Mouse (Mus musculus): Measurements from ENCODE around the gene Fam83d. TPM values are rescaled to one million over a fixed set of nuclear protein-coding genes. Genes with fewer than 3 reads are reported as not detected.

The Fam83d gene
- polyA plus RNA-seq (2016; fragmentation: Nextera tagmentation; extraction: Ambion mirVana): 31.1 and 32.5 TPM in 2 replicates

DNA sequence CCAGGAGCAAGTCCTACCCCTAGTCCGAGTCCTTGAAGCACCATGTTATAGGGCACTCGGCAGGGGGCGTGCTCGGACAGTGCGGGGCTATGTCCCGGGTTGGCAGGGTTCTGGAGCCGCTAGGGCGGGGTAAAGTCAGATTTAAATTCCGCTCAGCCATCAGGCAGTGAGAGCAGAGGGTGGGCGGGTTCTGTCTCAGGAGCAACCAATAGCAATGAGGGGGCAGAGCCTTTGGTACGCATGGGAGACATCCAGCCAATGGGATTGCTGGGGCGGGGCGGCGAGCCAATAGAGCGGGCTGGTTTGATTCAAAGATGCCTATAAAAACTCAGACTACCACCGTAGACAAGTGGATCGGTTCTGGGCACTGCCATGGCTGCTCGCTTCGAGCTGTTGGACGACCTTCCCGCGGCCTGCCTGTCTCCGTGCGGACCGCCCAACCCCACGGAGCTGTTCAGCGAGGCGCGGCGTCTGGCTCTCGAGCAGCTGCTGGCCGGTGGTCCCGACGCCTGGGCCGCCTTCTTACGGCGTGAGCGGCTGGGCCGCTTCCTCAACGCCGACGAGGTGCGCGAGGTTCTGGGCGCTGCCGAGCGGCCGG, at the start of gene Fam83d:
TSS of gene Fam83d (plus strand) at position 352 of the 598 bp plus-strand sequence.
- ATAC-seq (ENCODE audit: low FRiP score): peak; percentile 99
- under 1% methylated on average over 48 of the region's 48 CpGs for WGBS
- Histone ChIP-seq H3K9me3 (replicated peaks) (no peaks in the 10 kb centered on the region), H3K4me3 (peak within 1 kb of the TSS; percentile 67), H3K4me2 (replicated peaks) (peak within 1 kb of the TSS; percentile 97), H3K9ac (peak within 1 kb of the TSS; percentile 73), H3K36me3 (no peaks in the 10 kb centered on the region), H3K27ac (peak within 1 kb of the TSS; percentile 62; the same call in 1 of the 2 replicates), H3K4me1 (peaks cover 43% of the 10 kb centered on the region), H3K27me3 (no peaks in the 10 kb centered on the region)

DNA sequence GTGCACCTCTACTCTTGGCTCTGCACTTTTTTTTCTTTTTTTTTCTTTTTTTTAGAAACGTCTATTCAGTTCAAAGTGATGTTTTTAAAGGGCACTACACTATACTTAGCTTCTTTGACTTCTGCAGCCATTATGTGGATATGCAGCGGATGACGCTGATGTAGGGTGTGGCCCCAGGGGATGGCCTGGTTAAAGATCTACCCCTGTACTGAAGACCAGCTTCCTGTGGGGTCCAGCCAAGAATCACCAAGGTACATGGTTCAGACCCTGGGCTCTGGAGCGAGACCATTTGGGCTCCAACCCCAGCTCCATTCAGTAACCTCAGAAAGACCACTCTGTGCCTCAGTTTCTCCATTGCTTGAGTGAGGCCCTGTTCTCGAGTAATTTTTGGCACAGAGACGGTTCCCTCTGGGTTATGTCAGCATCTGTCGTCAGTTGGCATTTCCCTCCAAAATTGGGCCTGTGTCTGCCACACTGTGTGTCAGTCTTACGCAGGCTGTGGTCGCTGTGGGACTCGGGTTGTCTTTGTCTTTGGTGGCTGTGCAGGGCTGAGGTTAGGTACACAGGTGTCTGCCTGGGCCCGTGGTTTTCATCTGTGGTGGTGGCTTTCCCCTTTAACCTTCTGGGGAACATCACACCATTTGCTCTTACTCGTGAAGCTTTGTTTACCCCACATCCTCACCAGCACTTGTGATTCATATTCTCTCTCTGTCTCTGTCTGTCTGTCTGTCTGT, 48.9 kb upstream of the Fam83d start:
- peaks cover 28% of the 10 kb centered on the region for H3K4me1 ChIP-seq
- ATAC-seq (ENCODE audit: low FRiP score): no peak
- no peaks in the 10 kb centered on the region for H3K27me3 ChIP-seq

GRCm38 (mm10) chr2:158720715-158721370, 47.0 kb upstream of the Fam83d start:
- H3K4me3 ChIP-seq: no peak overlapping the region
- no peaks in the 10 kb centered on the region for H3K27me3 ChIP-seq
- peaks cover 25% of the 10 kb centered on the region for H3K4me1 ChIP-seq
- H3K36me3 ChIP-seq: no peaks in the 10 kb centered on the region
- H3K4me2 ChIP-seq (replicated peaks): no peak overlapping the region
- H3K27ac ChIP-seq: no peak overlapping the region
- WGBS: 64% methylated on average over 16 of the region's 16 CpGs
- H3K9ac ChIP-seq: no peak overlapping the region
- ATAC-seq (ENCODE audit: low FRiP score): no peak
- H3K9me3 ChIP-seq (replicated peaks): no peaks in the 10 kb centered on the region

More for the DNA sequence above, 48.9 kb upstream of the Fam83d start:
- Histone ChIP-seq H3K9me3 (replicated peaks) (no peaks in the 10 kb centered on the region), H3K36me3 (no peaks in the 10 kb centered on the region), H3K27ac (no peak overlapping the region), H3K4me3 (no peak overlapping the region), H3K4me2 (replicated peaks) (no peak overlapping the region), H3K9ac (no peak overlapping the region)
- 88% methylated on average over 12 of the region's 12 CpGs for WGBS

GRCm38 (mm10) chr2:158721481-158721880, 46.4 kb upstream of the Fam83d start:
- WGBS: 46% methylated on average over 3 of the region's 3 CpGs
- H3K4me1 ChIP-seq: peaks cover 19% of the 10 kb centered on the region
- no peaks in the 10 kb centered on the region for H3K9me3 ChIP-seq (replicated peaks)
- ATAC-seq (ENCODE audit: low FRiP score): no peak; the same call in 1 of the 2 replicates
- no peaks in the 10 kb centered on the region for H3K36me3 ChIP-seq
- H3K4me3 ChIP-seq: no peak overlapping the region
- H3K27me3 ChIP-seq: no peaks in the 10 kb centered on the region
- H3K27ac ChIP-seq: no peak overlapping the region
- no peak overlapping the region for H3K4me2 ChIP-seq (replicated peaks)
- H3K9ac ChIP-seq: no peak overlapping the region

DNA sequence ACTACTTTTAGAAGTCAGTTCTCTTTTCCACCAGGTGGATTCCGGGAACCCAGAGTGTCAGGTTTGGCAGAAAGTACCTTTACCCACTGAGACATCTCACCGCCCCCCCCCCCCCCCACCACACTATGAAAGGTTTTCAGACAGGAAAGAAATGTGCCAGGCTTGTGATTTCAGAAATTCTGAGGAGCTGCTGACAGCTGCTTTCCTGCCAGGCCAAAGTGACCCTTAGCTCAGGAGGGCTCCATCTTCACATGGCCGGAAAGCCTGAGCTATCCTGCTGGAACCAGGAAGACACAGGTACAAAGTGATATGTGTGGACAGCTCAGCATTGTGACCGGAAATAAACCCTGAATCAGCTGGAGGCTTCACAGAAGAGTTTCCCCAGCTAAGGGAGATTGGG, 45.8 kb upstream of the Fam83d start:
- H3K4me1 ChIP-seq: peaks cover 19% of the 10 kb centered on the region
- H3K4me2 ChIP-seq (replicated peaks): no peak overlapping the region
- H3K4me3 ChIP-seq: no peak overlapping the region
- H3K9ac ChIP-seq: no peak overlapping the region
- H3K9me3 ChIP-seq (replicated peaks): no peaks in the 10 kb centered on the region
- no peak for ATAC-seq (ENCODE audit: low FRiP score)
- no peak overlapping the region for H3K27ac ChIP-seq
- no peaks in the 10 kb centered on the region for H3K36me3 ChIP-seq
- no peaks in the 10 kb centered on the region for H3K27me3 ChIP-seq
- WGBS: 86% methylated on average over 4 of the region's 4 CpGs

DNA sequence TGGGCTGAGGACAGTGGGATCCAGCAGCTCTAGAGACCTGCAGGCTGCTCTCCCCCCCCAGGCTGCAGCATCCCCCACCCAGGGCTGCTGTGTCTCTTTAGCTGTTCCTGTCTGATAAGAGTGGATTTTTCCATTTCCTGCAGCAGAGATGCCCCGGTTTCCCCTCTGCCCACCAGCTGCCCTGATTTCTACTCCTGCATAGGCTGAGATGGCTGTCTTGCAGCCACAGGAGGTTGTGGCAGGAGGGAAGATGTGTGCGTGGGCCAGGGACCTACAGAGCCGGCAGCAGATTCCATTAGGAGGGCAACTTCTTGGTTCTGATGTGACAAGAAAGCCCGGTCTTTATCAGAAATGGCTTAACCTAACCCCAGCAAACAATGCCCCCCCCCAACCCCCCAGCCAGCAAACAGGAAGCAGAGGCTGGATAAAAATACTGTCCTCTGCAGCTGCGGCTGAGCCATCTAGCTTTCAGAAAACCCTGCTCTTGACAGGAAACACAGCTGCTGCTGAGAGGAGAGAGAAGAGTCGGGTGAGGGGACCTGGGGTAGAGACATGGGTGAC, 44.8 kb upstream of the Fam83d start:
- no peaks in the 10 kb centered on the region for H3K36me3 ChIP-seq
- 70% methylated on average over 6 of the region's 6 CpGs for WGBS
- no peak overlapping the region for H3K4me2 ChIP-seq (replicated peaks)
- no peak overlapping the region for H3K27ac ChIP-seq
- no peak for ATAC-seq (ENCODE audit: low FRiP score)
- H3K27me3 ChIP-seq: no peaks in the 10 kb centered on the region
- H3K4me1 ChIP-seq: peaks cover 19% of the 10 kb centered on the region
- no peak overlapping the region for H3K4me3 ChIP-seq
- 0 out of 2 replicates have a peak overlapping the region, but pooled peaks have one; percentile 33 for H3K9ac ChIP-seq
- no peaks in the 10 kb centered on the region for H3K9me3 ChIP-seq (replicated peaks)

DNA sequence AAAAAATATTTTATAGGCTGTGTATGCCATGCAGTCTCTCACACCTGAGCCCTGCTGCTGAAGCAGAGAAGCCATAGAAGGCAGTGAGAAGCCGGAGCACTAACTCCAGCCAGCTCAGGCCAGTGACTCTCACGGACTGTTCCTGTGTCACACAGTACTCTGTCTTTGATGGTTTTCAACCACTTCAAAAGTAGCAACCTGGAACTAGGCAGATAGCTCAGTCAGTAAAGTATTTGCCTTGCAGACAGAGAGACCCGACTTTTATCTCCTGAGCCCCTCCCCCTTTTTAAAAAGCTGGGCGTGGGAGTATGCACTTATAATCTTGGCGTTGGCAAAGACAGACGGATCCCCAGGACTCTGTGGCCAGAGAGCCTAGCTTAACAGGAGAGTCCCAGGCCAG, 44.1 kb upstream of the Fam83d start:
- ATAC-seq (ENCODE audit: low FRiP score): no peak

DNA sequence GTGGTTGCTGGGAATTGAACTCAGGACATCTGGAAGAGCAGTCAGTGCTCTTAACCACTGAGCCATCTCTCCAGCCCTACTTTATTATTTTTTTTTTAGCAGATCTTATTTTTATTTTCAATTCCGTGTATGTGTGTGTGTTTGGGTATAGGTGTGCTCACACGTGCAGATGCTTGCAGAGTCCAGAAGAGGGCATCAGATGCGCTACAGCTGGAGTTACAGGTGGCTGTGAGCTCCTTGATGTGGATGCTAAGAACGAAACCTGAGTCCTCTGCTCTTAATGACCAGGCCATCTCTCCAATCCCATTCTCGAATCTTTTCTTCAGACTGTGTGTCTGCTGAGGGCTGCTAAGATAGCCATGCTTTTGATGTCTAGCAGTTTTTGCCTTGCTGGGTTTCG, 41.6 kb upstream of the Fam83d start:
- no peaks in the 10 kb centered on the region for H3K9me3 ChIP-seq (replicated peaks)
- no peaks in the 10 kb centered on the region for H3K36me3 ChIP-seq
- no peak for ATAC-seq (ENCODE audit: low FRiP score)
- H3K4me1 ChIP-seq: peaks cover 13% of the 10 kb centered on the region
- no peak overlapping the region for H3K4me3 ChIP-seq
- H3K27ac ChIP-seq: no peak overlapping the region
- H3K27me3 ChIP-seq: no peaks in the 10 kb centered on the region
- H3K4me2 ChIP-seq (replicated peaks): no peak overlapping the region
- no peak overlapping the region for H3K9ac ChIP-seq
- 73% methylated on average over 6 of the region's 6 CpGs for WGBS

More for the DNA sequence above, 44.1 kb upstream of the Fam83d start:
- Histone ChIP-seq H3K36me3 (no peaks in the 10 kb centered on the region), H3K9me3 (replicated peaks) (no peaks in the 10 kb centered on the region), H3K27ac (no peak overlapping the region), H3K4me1 (peaks cover 19% of the 10 kb centered on the region), H3K4me2 (replicated peaks) (no peak overlapping the region), H3K4me3 (no peak overlapping the region), H3K9ac (no peak overlapping the region), H3K27me3 (no peaks in the 10 kb centered on the region)
- WGBS: 65% methylated on average over 6 of the region's 6 CpGs

DNA sequence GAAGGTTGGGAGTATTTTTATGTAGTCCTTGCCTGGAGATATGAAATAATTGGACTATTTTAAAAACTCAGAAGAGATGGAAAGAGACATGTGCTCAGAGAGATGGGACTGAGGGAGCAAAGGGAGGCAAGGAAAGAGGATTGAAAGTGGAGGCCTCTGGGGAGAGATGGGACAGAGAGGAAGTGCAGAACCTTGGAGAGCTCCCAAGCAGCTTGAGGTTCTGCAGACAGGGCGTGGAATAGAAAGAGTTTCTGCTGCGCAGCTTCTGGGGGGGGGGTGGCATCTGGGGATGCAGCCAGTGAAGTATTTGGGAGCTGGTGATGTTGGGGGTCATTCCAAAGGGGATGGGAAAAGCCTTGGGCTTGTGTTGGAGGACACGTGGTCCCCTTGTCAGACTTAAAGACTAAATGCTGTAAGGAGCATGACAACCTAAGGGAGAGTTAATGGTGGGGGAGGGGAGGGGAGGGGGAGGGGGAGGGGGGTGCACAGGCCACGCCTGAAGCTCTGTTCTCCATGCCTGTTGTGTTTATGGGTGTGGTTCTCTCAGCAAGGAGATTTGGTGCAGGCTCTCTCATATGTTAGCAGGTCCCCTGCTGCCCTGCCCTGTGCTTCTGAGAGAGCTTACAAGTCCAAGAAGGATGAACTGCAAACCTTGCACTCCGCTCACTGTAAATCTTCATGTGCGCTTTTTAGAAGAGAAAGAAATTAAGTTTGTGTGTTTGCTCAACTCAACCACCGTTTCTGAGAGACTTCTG, 39.7 kb upstream of the Fam83d start:
- Histone ChIP-seq H3K9me3 (replicated peaks) (no peaks in the 10 kb centered on the region), H3K36me3 (no peaks in the 10 kb centered on the region), H3K27ac (no peak overlapping the region), H3K9ac (no peak overlapping the region), H3K27me3 (no peaks in the 10 kb centered on the region), H3K4me2 (replicated peaks) (no peak overlapping the region), H3K4me1 (peaks cover 3% of the 10 kb centered on the region; the same call in 1 of the 2 replicates), H3K4me3 (no peak overlapping the region)
- 47% methylated on average over 7 of the region's 7 CpGs for WGBS
- ATAC-seq (ENCODE audit: low FRiP score): no peak

DNA sequence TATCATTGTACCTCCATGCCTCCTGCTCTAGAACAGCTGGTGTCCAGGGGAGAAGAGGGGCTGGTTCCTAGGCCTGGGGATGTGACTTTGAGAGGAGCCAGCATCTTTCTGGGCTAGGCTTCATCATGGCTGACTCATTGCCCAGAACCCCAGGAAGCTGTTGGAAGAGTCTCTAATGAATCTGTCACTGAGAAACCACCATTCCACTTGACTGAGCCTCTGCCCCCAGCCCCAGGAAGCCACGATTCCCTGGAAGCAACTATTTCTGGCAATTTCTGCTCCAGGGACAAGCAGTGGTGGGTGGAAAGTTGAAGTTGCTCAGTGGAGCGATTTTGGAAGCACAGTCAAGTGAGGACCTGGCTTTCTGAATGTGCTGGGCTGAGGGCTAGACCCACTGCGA, 37.0 kb upstream of the Fam83d start:
- no peak for ATAC-seq (ENCODE audit: low FRiP score)
- H3K27ac ChIP-seq: no peak overlapping the region
- whole genome bisulfite sequencing: 78% methylated on average over 3 of the region's 3 CpGs
- H3K4me2 ChIP-seq (replicated peaks): no peak overlapping the region
- no peaks in the 10 kb centered on the region; the same call in 1 of the 2 replicates for H3K27me3 ChIP-seq
- H3K4me1 ChIP-seq: no peaks in the 10 kb centered on the region
- no peak overlapping the region for H3K9ac ChIP-seq
- H3K4me3 ChIP-seq: no peak overlapping the region
- H3K9me3 ChIP-seq (replicated peaks): no peaks in the 10 kb centered on the region
- no peaks in the 10 kb centered on the region for H3K36me3 ChIP-seq

DNA sequence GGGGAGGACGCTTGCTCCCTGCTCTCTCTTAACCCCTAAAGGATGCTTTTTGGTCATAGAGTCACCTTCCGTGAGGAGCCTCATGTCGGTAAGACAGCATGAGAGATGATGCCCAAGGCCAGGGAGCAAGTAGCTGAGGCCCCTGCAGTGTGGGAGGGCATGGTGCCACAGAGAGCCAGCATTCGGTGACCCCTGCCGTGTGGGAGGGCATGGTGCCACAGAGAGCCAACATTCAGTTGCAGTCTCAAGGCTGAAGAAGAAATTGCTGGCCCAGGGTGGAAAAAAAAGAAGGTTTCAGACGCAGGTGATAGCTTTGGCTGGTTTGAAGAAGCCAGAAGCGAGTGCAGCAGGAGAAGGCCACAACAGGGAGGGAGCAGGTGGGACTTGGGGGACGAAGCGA, 35.4 kb upstream of the Fam83d start:
- H3K9ac ChIP-seq: no peak overlapping the region
- H3K9me3 ChIP-seq (replicated peaks): 0 out of 2 replicates have a peak, but pooled peaks cover 4% of the 10 kb centered on the region
- 90% methylated on average over 9 of the region's 9 CpGs for WGBS
- H3K4me1 ChIP-seq: no peaks in the 10 kb centered on the region
- no peaks in the 10 kb centered on the region for H3K36me3 ChIP-seq
- ATAC-seq (ENCODE audit: low FRiP score): no peak
- no peaks in the 10 kb centered on the region; the same call in 1 of the 2 replicates for H3K27me3 ChIP-seq
- H3K27ac ChIP-seq: no peak overlapping the region
- no peak overlapping the region for H3K4me2 ChIP-seq (replicated peaks)
- no peak overlapping the region for H3K4me3 ChIP-seq

Measured in hindbrain, embryonic 12.5 days (tissue).